Mouse (Mus musculus) neural tube, embryonic 14.5 days (tissue): ENCODE measurements around the gene Nme7. TPM values are rescaled to one million over a fixed set of nuclear protein-coding genes. Genes with fewer than 3 reads are reported as not detected.

Experiments used
- ATAC-seq: fragments of 200-750 bp; cut with Nextera tagmentation; 2 replicates; pipeline ENCODE4 v1.8.0; 2017; ENCODE audit warnings: low read depth, mild to moderate bottlenecking, moderate TSS enrichment, moderate library complexity
- H3K27ac ChIP-seq: fragments of 300-500 bp; sonication (generic); 2 replicates; pipeline ENCODE4 v1.5.1; 2014; ENCODE audit warnings: low read depth, mild to moderate bottlenecking, control low read depth, low read length, moderate library complexity, mixed read lengths
- H3K27me3 ChIP-seq: fragments of 300-500 bp; sonication (generic); 2 replicates; pipeline ENCODE4 v1.6.1; 2014; ENCODE audit warnings: low read length; ENCODE audit not compliant: control insufficient read depth, insufficient read depth
- H3K36me3 ChIP-seq: fragments of 300-500 bp; sonication (generic); 2 replicates; pipeline ENCODE4 v1.6.1; 2014; ENCODE audit warnings: low read length, mixed read lengths; ENCODE audit not compliant: control insufficient read depth, insufficient read depth
- H3K4me1 ChIP-seq: fragments of 300-500 bp; sonication (generic); 2 replicates; pipeline ENCODE4 v1.6.1; 2014; ENCODE audit warnings: low read length; ENCODE audit not compliant: control insufficient read depth, insufficient read depth
- H3K4me2 ChIP-seq: fragments of 300-500 bp; sonication (generic); 2 replicates; pipeline ENCODE4 v1.6.1; 2014; ENCODE audit warnings: mild to moderate bottlenecking, low read depth, low read length, control low read depth
- H3K4me3 ChIP-seq: fragments of 300-500 bp; sonication (generic); 2 replicates; pipeline ENCODE4 v1.5.1; 2014; ENCODE audit warnings: low read depth, low read length, control low read depth, mixed read lengths
- H3K9ac ChIP-seq: fragments of 300-500 bp; sonication (generic); replicated peaks from 2 replicates; pipeline ENCODE4 v1.6.1; 2014; ENCODE audit warnings: low read depth, mild to moderate bottlenecking, control low read depth, low read length, mixed read lengths
- H3K9me3 ChIP-seq: fragments of 300-500 bp; sonication (generic); 2 replicates; pipeline ENCODE4 v1.6.1; 2016; ENCODE audit warnings: low read length; ENCODE audit not compliant: control insufficient read depth
- WGBS: fragments of 180-500 bp; shearing (Covaris S2); extraction: QIAGEN DNeasy Blood & Tissue Kit; methylation state at CpG from one replicate; pipeline ENCODE4 v1.1.7; 2014; 5-methylcytosine and 5-hydroxymethylcytosine counted together
- polyA plus RNA-seq: library from polyadenylated mRNA; unstranded; fragments of >200 nt; fragmentation: Nextera tagmentation; extraction: Ambion mirVana; gene quantifications from 2 replicates; pipeline ENCODE4 v1.2.1, GENCODE M21; 2014

Nme7 gene
- polyA plus RNA-seq, 1 experiment from 2014 or later = 25.6 TPM

DNA sequence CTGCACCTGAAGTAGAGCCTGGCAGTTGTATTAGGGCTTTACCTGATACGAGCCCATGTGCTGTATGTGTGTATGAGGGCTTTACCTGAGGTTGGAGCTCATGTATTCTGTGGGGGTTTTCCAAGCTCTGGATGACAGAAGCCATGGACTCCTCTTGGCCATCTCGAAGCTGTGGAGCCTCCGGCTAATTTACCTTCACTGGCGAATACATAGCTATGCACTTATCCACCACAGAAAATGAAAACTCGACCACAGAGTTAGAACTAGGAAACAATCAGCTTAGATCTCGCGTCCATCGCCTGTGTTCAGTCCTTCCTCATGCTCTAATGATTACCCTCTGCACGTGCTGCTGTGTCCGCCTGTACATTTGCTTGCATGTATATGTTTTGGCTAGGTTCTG is 80.4 kb downstream of the Nme7 start:
- Histone ChIP-seq H3K4me3 (no peak overlapping the region), H3K27ac (no peak overlapping the region), H3K9me3 (no peaks in the 10 kb centered on the region), H3K4me2 (no peak overlapping the region), H3K36me3 (no peaks in the 10 kb centered on the region), H3K27me3 (no peaks in the 10 kb centered on the region), H3K4me1 (no peaks in the 10 kb centered on the region), H3K9ac (no peak overlapping the region)
- 96% methylated on average over 10 of the region's 10 CpGs for WGBS
- ATAC-seq = no peak

DNA sequence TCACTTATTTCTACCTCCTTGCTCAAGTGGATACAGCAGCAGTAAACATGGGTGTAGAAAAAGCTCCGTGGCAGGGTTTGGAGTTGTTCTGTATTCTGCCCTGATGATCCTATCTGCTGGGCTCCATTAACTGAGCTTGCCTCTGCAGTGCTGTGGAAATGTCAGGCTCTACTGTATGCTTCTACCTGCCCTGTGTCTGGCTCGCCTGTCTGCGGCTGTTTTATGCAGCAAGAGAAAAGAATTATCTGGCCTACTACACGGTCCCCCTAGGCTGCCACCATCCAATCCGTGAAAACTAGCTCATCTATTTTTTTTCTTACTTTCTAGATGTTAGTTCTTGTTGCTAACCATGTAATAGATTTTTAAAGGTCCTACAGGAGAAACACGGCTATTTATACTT is 81.1 kb downstream of the Nme7 start:
- WGBS = 84% methylated on average over 6 of the region's 6 CpGs
- H3K4me3 ChIP-seq = no peak overlapping the region

DNA sequence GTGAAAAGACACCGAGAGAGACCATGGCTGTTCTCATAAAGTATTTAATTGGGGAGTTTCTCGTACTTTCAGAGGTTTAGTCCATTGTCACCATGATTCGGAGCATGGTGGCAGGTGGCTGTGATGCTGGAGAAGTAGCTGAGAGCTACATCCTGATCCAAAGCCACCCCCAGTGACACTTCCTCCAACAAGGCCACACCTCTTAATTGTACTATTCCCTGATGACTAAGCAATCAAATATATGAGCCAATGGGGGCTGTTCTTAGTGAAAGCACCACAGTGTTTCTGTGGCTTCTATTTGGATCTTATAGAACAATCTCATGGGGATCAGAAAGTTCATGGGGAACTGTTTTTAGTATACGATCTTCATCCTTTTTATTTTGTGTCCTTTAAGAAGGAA is 85.8 kb downstream of the Nme7 start:
- Histone ChIP-seq H3K36me3 (no peaks in the 10 kb centered on the region), H3K4me1 (no peaks in the 10 kb centered on the region), H3K4me3 (no peak overlapping the region), H3K27ac (no peak overlapping the region), H3K27me3 (no peaks in the 10 kb centered on the region), H3K9me3 (no peaks in the 10 kb centered on the region), H3K9ac (no peak overlapping the region), H3K4me2 (no peak overlapping the region)
- ATAC-seq = no peak
- 69% methylated on average over 4 of the region's 4 CpGs for WGBS

More for the DNA sequence above, 81.1 kb downstream of the Nme7 start:
- Histone ChIP-seq H3K27ac (no peak overlapping the region), H3K36me3 (no peaks in the 10 kb centered on the region), H3K27me3 (no peaks in the 10 kb centered on the region), H3K9ac (no peak overlapping the region), H3K4me2 (no peak overlapping the region), H3K9me3 (no peaks in the 10 kb centered on the region), H3K4me1 (no peaks in the 10 kb centered on the region)
- ATAC-seq = no peak

DNA sequence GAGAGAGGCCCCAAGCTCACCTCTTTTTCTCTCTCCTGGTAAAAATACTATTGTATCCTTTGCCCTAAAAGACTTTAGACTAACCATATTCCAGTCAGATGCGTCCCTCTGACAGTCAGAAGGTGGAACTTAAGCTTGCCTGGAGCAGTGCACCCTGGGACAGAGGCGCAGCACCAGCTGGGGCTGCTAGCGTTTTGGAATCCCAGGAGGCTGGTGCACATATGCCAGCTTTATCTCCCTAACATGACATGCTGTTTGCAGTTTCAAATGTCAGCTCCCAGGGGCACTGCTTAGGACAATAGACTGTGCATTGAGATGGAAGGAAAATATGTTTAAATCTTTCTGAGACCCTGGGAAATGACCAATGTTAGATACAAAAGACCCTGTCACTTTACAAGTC is 88.3 kb downstream of the Nme7 start:
- H3K4me3 ChIP-seq = no peak overlapping the region
- H3K4me2 ChIP-seq = no peak overlapping the region
- no peaks in the 10 kb centered on the region for H3K9me3 ChIP-seq
- no peak overlapping the region for H3K27ac ChIP-seq
- no peak overlapping the region for H3K9ac ChIP-seq
- no peaks in the 10 kb centered on the region for H3K27me3 ChIP-seq
- ATAC-seq = peak; percentile 58; the same call in 1 of the 2 replicates
- H3K36me3 ChIP-seq = no peaks in the 10 kb centered on the region
- 0 out of 2 replicates have a peak, but pooled peaks cover 4% of the 10 kb centered on the region for H3K4me1 ChIP-seq
- WGBS = 21% methylated on average over 3 of the region's 3 CpGs

DNA sequence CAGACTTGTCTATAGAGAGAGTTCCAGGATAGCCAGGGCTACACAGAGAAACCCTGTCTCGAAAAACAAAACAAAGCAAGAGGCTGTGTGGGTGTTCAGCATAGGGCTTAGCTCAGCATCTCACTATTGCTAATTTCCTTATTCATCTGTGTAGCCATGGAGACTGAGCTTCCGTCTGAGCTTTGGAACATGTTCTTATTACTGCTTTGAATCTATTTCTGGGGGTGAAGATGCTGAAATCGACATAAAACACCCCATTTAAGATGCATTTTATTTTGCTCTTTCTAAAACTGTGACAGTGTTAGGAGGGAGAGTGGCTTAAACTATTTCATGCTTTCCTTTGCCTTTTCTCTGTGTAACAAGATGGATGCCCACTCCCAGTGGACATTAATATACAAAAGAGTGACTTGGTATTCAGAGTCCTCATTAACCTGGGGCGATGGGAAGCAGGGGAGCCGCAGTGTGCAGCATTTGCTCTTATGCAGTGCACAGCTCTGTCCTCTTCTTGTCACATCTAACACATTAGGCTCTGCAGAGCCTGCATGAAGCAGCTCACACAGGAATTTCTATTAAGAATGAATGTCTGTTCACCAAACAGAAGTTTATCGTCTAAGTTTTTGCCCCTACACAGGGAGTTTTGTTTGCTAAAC is 91.3 kb downstream of the Nme7 start:
- Histone ChIP-seq H3K9me3 (no peaks in the 10 kb centered on the region), H3K27me3 (no peaks in the 10 kb centered on the region), H3K9ac (no peak overlapping the region), H3K36me3 (no peaks in the 10 kb centered on the region), H3K4me3 (no peak overlapping the region), H3K4me1 (0 out of 2 replicates have a peak, but pooled peaks cover 4% of the 10 kb centered on the region), H3K27ac (peak overlapping the region; percentile 62), H3K4me2 (no peak overlapping the region)
- peak; percentile 78 for ATAC-seq
- 29% methylated on average over 6 of the region's 6 CpGs for WGBS

DNA sequence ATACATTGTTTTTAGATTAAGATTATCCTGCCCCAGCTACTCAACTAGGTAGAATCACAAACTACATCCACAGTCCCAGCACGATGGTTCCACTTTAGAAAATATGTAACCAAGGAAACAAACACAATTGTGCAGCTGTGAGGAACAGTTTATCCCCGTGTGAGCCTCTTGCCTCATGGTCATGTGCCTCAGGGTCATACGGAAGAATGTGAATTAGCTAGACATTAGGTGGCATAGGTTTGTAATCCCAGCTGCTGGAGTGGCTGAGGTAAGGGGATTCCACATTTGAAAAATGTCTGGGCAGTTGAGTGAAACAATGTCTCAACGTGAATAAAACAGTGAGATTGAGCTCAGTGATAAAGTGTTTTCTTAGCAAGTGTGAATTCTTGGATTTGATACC is 93.8 kb downstream of the Nme7 start:
- Histone ChIP-seq H3K9me3 (no peaks in the 10 kb centered on the region; the same call in 1 of the 2 replicates), H3K4me2 (no peak overlapping the region), H3K9ac (no peak overlapping the region), H3K4me3 (no peak overlapping the region), H3K27ac (no peak overlapping the region), H3K27me3 (no peaks in the 10 kb centered on the region), H3K36me3 (no peaks in the 10 kb centered on the region), H3K4me1 (0 out of 2 replicates have a peak, but pooled peaks cover 4% of the 10 kb centered on the region)
- no peak for ATAC-seq
- 59% methylated on average over 4 of the region's 4 CpGs for WGBS

DNA sequence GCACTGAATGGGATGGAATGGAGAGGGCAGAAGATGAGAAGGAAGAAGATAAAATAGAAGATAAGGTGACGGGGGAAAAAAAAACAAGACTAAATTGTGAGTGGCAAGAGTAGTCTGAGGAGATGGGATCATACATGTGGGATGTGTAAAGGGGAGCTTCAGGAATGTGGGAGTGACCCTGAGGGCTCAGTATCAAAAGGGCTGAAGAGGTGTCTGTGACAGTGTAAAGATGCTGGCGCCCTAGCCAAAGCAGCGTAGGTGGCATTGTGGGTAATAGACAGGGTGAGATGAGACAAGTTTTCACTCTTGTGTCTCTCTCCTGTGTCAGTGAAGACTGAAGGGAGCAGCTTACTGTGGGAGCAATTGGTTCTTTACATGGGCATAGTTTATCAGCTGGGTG is 95.7 kb downstream of the Nme7 start:
- Histone ChIP-seq H3K27me3 (no peaks in the 10 kb centered on the region), H3K36me3 (peaks cover 3% of the 10 kb centered on the region; the same call in 1 of the 2 replicates), H3K9me3 (no peaks in the 10 kb centered on the region; the same call in 1 of the 2 replicates), H3K4me1 (0 out of 2 replicates have a peak, but pooled peaks cover 4% of the 10 kb centered on the region), H3K27ac (no peak overlapping the region), H3K4me3 (no peak overlapping the region), H3K4me2 (no peak overlapping the region), H3K9ac (no peak overlapping the region)
- 98% methylated on average over 3 of the region's 3 CpGs for WGBS
- ATAC-seq = no peak

DNA sequence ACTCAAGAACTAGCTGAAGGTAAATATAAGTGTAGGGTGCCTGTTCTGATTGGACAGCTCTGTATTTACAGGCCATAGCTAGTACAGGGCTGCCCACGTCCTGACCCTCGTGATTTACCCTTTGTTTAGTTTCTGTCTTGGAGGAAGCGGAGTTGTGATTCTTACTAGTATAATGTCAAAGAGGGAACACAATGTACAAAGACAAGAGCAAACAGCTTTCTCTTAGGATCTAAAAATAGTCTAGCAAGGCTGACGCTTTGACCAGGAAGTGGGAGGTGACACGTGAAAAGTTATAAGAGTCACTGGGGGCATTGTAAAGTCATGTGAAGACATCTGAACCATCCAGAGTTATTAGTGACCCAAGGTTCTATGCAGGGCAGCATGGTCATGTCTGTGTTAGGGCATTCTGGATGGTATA is 101.5 kb downstream of the Nme7 start:
- H3K36me3 ChIP-seq = peaks cover 3% of the 10 kb centered on the region; the same call in 1 of the 2 replicates
- no peak for ATAC-seq
- 76% methylated on average over 5 of the region's 5 CpGs for WGBS

DNA sequence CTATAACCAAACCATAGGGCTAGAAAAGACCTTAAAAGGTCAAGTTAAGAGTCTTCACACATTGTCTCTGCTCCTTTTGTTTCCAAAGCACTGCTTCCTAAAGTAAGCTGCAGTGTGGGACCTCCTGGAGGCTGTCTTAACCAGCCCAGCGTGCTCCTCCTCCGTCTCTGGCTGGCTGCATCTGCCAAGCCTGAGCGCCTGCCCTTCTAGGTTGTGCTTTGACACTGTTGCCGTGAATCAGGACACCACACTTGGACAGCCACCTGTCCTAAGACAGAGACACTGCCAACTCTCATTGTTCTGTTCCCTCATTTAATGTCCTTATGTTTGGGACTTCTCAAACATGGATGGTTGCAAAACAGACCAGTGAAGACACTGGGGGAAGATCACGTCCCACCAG is 102.6 kb downstream of the Nme7 start:
- H3K9ac ChIP-seq = no peak overlapping the region
- ATAC-seq = no peak
- H3K9me3 ChIP-seq = no peaks in the 10 kb centered on the region; the same call in 1 of the 2 replicates
- 37% methylated on average over 5 of the region's 5 CpGs for WGBS
- no peaks in the 10 kb centered on the region for H3K27me3 ChIP-seq
- no peak overlapping the region for H3K4me3 ChIP-seq
- H3K36me3 ChIP-seq = peaks cover 3% of the 10 kb centered on the region; the same call in 1 of the 2 replicates
- H3K4me2 ChIP-seq = no peak overlapping the region
- H3K4me1 ChIP-seq = peaks cover 6% of the 10 kb centered on the region; the same call in 1 of the 2 replicates
- H3K27ac ChIP-seq = no peak overlapping the region

More for the DNA sequence above, 101.5 kb downstream of the Nme7 start:
- Histone ChIP-seq H3K9ac (no peak overlapping the region), H3K27me3 (no peaks in the 10 kb centered on the region), H3K9me3 (no peaks in the 10 kb centered on the region; the same call in 1 of the 2 replicates), H3K27ac (no peak overlapping the region), H3K4me3 (no peak overlapping the region), H3K4me1 (peaks cover 6% of the 10 kb centered on the region; the same call in 1 of the 2 replicates), H3K4me2 (no peak overlapping the region)
